32 mouse cellular contexts compared by ENCODE assay signal in genomic region chr2:69239315-69239714, GRCm38 (mm10). TPM values are rescaled to one million over a fixed set of nuclear protein-coding genes. Genes with fewer than 3 reads are reported as not detected.
DNase-seq lines count a peak whose midpoint lies in the region; ATAC-seq and TF ChIP-seq lines count a peak whose summit lies in the region.
"Had no signal": no experiment of that assay in that cellular context is flagged by ENCODE, and none has a peak within 500 bp of the region (broad histone marks: within the 10 kb centered on the region; RNA-seq: fewer than 3 reads in every experiment).

No protein-coding gene starts in this region.

- no peaks in the 10 kb centered on the region for H3K36me3 ChIP-seq in kidney, embryonic 15.5 days
- H3K36me3 ChIP-seq in stomach, postnatal 0 days (ENCODE audit: control insufficient read depth, insufficient read depth, low read length), result no peaks in the 10 kb centered on the region
- H3K36me3 ChIP-seq: embryonic facial prominence, embryonic 10.5 days; embryonic facial prominence, embryonic 13.5 days; forebrain, embryonic 12.5 days; forebrain, embryonic 15.5 days; heart, embryonic 12.5 days; heart, embryonic 15.5 days; hindbrain, embryonic 10.5 days; hindbrain, embryonic 13.5 days had no signal

- no peak overlapping the region for H3K9ac ChIP-seq in kidney, embryonic 15.5 days
- no peak overlapping the region for H3K9ac ChIP-seq in stomach, postnatal 0 days (ENCODE audit: low read length)
- H3K9ac ChIP-seq: embryonic facial prominence, embryonic 13.5 days; forebrain, embryonic 12.5 days; forebrain, embryonic 15.5 days; heart, embryonic 12.5 days; heart, embryonic 15.5 days; hindbrain, embryonic 13.5 days had no signal

- no peak overlapping the region for H3K4me3 ChIP-seq in kidney, embryonic 15.5 days (replicated peaks)
- H3K4me3 ChIP-seq in stomach, postnatal 0 days (ENCODE audit: low read depth, low read length), result no peak overlapping the region
- H3K4me3 ChIP-seq: embryonic facial prominence, embryonic 10.5 days; embryonic facial prominence, embryonic 13.5 days; erythroblast, embryonic 14.5 days; forebrain, embryonic 12.5 days; forebrain, embryonic 15.5 days; heart, embryonic 12.5 days; heart, embryonic 15.5 days; hindbrain, embryonic 10.5 days; hindbrain, embryonic 13.5 days had no signal

- no peak for DNase-seq in kidney, adult 11 months
- peak; percentile 7 for DNase-seq in kidney, postnatal 14 days
- DNase-seq in kidney, adult 8-10 months, result no peak
- DNase-seq in stomach, postnatal 0 days (ENCODE audit: low spot score), result peak; percentile 18
- DNase-seq in adrenal gland, adult 2 months, result no peak
- DNase-seq: adrenal gland, adult 8-10 months; adrenal gland, postnatal 25 days; cerebellum, adult 11-12 months; cerebellum, adult 8-10 months; cerebellum, postnatal 10 days; cerebellum, postnatal 36 days; embryo, embryonic 11 days; gastrocnemius, postnatal 25 days; heart, adult 18-20 months; heart, postnatal 10 days; heart, postnatal 36 days had no signal

- H3K27ac ChIP-seq in kidney, embryonic 15.5 days, result no peak overlapping the region
- no peak overlapping the region for H3K27ac ChIP-seq in stomach, postnatal 0 days (replicated peaks)
- H3K27ac ChIP-seq: embryonic facial prominence, embryonic 10.5 days; embryonic facial prominence, embryonic 13.5 days; forebrain, embryonic 12.5 days; forebrain, embryonic 15.5 days; heart, embryonic 15.5 days; hindbrain, embryonic 10.5 days; hindbrain, embryonic 13.5 days had no signal

- no peak for TF ChIP-seq CTCF in stomach, postnatal 0 days (IDR thresholded peaks at IDR 0.05; ENCODE audit: low read depth)

- peaks cover 7% of the 10 kb centered on the region for H3K4me1 ChIP-seq in kidney, embryonic 15.5 days
- H3K4me1 ChIP-seq in stomach, postnatal 0 days (replicated peaks; ENCODE audit: control insufficient read depth, insufficient read depth), result no peaks in the 10 kb centered on the region
- H3K4me1 ChIP-seq: embryonic facial prominence, embryonic 10.5 days; embryonic facial prominence, embryonic 13.5 days; forebrain, embryonic 12.5 days; heart, embryonic 12.5 days; heart, embryonic 15.5 days; hindbrain, embryonic 10.5 days; hindbrain, embryonic 13.5 days had no signal

- no peaks in the 10 kb centered on the region for H3K27me3 ChIP-seq in kidney, embryonic 15.5 days
- H3K27me3 ChIP-seq in stomach, postnatal 0 days (ENCODE audit: control insufficient read depth, insufficient read depth, low read length), result no peaks in the 10 kb centered on the region
- H3K27me3 ChIP-seq: embryonic facial prominence, embryonic 13.5 days; forebrain, embryonic 15.5 days; heart, embryonic 12.5 days; heart, embryonic 15.5 days; hindbrain, embryonic 13.5 days had no signal

- no peaks in the 10 kb centered on the region for H3K9me3 ChIP-seq in kidney, embryonic 15.5 days (replicated peaks)
- no peaks in the 10 kb centered on the region for H3K9me3 ChIP-seq in stomach, postnatal 0 days (ENCODE audit: control insufficient read depth, low read length)
- H3K9me3 ChIP-seq: embryonic facial prominence, embryonic 10.5 days; embryonic facial prominence, embryonic 13.5 days; forebrain, embryonic 12.5 days; forebrain, embryonic 15.5 days; heart, embryonic 12.5 days; heart, embryonic 15.5 days; hindbrain, embryonic 10.5 days; hindbrain, embryonic 13.5 days had no signal

- no peak for TF ChIP-seq EP300 in stomach, postnatal 0 days (optimal IDR thresholded peaks at IDR 0.05)

- ATAC-seq in kidney, embryonic 15.5 days (replicated peaks; ENCODE audit: low FRiP score), result peak; percentile 69
- ATAC-seq in stomach, postnatal 0 days (ENCODE audit: low FRiP score, low TSS enrichment), result no peak
- ATAC-seq: CD4-positive, CD25-positive, alpha-beta regulatory T cell, adult 4 months; forebrain, embryonic 15.5 days had no signal

- 21% methylated on average over 9 of the region's 9 CpGs for WGBS in kidney, embryonic 15.5 days
- WGBS in stomach, postnatal 0 days, result 53% methylated on average over 9 of the region's 9 CpGs

- no peak overlapping the region for H3K4me2 ChIP-seq in kidney, embryonic 15.5 days
- no peak overlapping the region for H3K4me2 ChIP-seq in stomach, postnatal 0 days (replicated peaks; ENCODE audit: low read depth)
- H3K4me2 ChIP-seq: embryonic facial prominence, embryonic 13.5 days; forebrain, embryonic 12.5 days; forebrain, embryonic 15.5 days; heart, embryonic 12.5 days; heart, embryonic 15.5 days; hindbrain, embryonic 13.5 days had no signal

RNA-seq across cellular contexts. Expression of gene G6pc2, which starts 28.4 kb away (rescaled TPM):
- polyA plus RNA-seq in kidney, embryonic 15.5 days (2015; fragmentation: Nextera tagmentation; extraction: Ambion mirVana), result 2.9 and 4.6 TPM in 2 replicates
- polyA plus RNA-seq in stomach, postnatal 0 days (2015; fragmentation: Nextera tagmentation; extraction: Ambion mirVana), result not detected in 2 replicates
- total RNA-seq in adrenal gland, adult 2 months (2021), result not detected
- not detected in 2 replicates for polyA plus RNA-seq in adrenal gland, adult 2 months (2012; rRNA removed)
- total RNA-seq: adrenal gland, adult 8-10 months; adrenal gland, postnatal 25 days; gastrocnemius, adult 8-10 months; gastrocnemius, postnatal 25 days; heart, adult 18-20 months; heart, postnatal 10 days; heart, postnatal 36 days; MEL had no signal
- polyA plus RNA-seq: C2C12; cortical plate, adult 2 months; embryonic facial prominence, embryonic 10.5 days; embryonic facial prominence, embryonic 13.5 days; erythroblast, embryonic 14.5 days; forebrain, embryonic 12.5 days; forebrain, embryonic 15.5 days; gonadal fat pad, adult 2 months; heart, embryonic 12.5 days; heart, embryonic 15.5 days; hindbrain, embryonic 10.5 days had no signal

RNA-seq across cellular contexts. Expression of gene Spc25, which starts 33.3 kb away (rescaled TPM):
- polyA plus RNA-seq in kidney, embryonic 15.5 days (2015; fragmentation: Nextera tagmentation; extraction: Ambion mirVana), result 240 TPM in 2 replicates
- 45.4 and 52.6 TPM in 2 replicates for polyA plus RNA-seq in stomach, postnatal 0 days (2015; fragmentation: Nextera tagmentation; extraction: Ambion mirVana)
- 1 to 10 TPM in 1 of 2 experiments, under 1 TPM in 1; 0.97 to 1.6 TPM for total RNA-seq in adrenal gland, adult 2 months (2021)
- 0.18 and 0.21 TPM in 2 replicates for polyA plus RNA-seq in adrenal gland, adult 2 months (2012; rRNA removed)

Comparison
In these comparisons a context has a peak if more than half of its experiments do, and no peak if none do; other contexts are left out.
1. DNase-seq: peak in kidney, postnatal 14 days (single experiment) and stomach, postnatal 0 days (single experiment); none in kidney, adult 11 months (single experiment), kidney, adult 8-10 months (0 of 2) and adrenal gland, adult 2 months (single experiment).
2. RNA of gene Spc25, which starts 33.3 kb away (polyA plus RNA-seq): 240 TPM in kidney, embryonic 15.5 days and 45.4 to 52.6 TPM in stomach, postnatal 0 days; 0.18 to 0.21 TPM in adrenal gland, adult 2 months; every median in the first group is over 10 times any median in the second.